Comparison of ENCODE assay signal across 8 mouse cellular contexts in the genomic region with DNA sequence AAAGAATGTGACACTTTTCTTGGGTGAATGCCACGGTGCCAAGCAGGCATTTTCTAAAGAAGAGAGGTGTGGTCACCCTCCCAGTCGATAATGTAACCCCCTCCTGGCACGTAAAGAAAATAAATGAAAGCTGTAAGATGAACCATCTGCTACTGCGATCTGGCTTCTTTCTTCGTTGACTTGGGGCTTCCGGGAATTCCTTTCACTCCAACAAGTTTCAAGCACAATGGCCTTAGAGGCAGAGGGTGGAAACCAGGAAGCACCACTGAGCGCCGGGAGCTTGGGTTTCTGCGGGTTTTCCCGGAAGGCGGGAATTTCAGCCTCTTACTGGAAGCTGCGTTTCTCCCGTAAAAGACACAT.
DNase-seq lines count a peak whose midpoint lies in the region; ATAC-seq and TF ChIP-seq lines count a peak whose summit lies in the region.

No protein-coding gene starts in this region.

- H3K36me3 ChIP-seq in forebrain, postnatal 0 days (ENCODE audit: insufficient read depth): no peaks in the 10 kb centered on the region
- H3K36me3 ChIP-seq in midbrain, embryonic 10.5 days: no peaks in the 10 kb centered on the region

- 4% methylated on average over 13 of the region's 13 CpGs for WGBS in forebrain, postnatal 0 days
- 14% methylated on average over 13 of the region's 13 CpGs for WGBS in midbrain, embryonic 10.5 days

- no peak for DNase-seq in gastrocnemius, adult 2 months
- DNase-seq in gastrocnemius, postnatal 14 days: no peak
- peak; percentile 51 for DNase-seq in forebrain, postnatal 0 days
- DNase-seq in kidney, postnatal 36 days: peak; percentile 17 to 35
- peak; percentile 40 for DNase-seq in midbrain, embryonic 10.5 days (ENCODE audit: low spot score)
- DNase-seq in left cerebral cortex, postnatal 25 days (ENCODE audit: low spot score in 2 of 2): no peak
- DNase-seq in adrenal gland, postnatal 25 days: no peak

- peaks cover 2% of the 10 kb centered on the region; the same call in 1 of the 2 replicates for H3K4me1 ChIP-seq in forebrain, postnatal 0 days (ENCODE audit: insufficient read depth)
- peaks cover 14% of the 10 kb centered on the region for H3K4me1 ChIP-seq in midbrain, embryonic 10.5 days

- intact Hi-C loops in gastrocnemius, adult 2 months (cut with DNase I): no loop called here
- intact Hi-C loops in gastrocnemius, postnatal 14 days (cut with DNase I; ENCODE audit: low total_unique reads): no loop called here
- intact Hi-C loops in left cerebral cortex, postnatal 25 days (cut with DNase I): no loop called here

- H3K27ac ChIP-seq in gastrocnemius, adult 2 months: no peak overlapping the region
- H3K27ac ChIP-seq in forebrain, postnatal 0 days (ENCODE audit: low read depth, low read length): no peak overlapping the region
- peak overlapping the region; percentile 59; the same call in 1 of the 2 replicates for H3K27ac ChIP-seq in midbrain, embryonic 10.5 days (replicated peaks)

- no peak for TF ChIP-seq CTCF in gastrocnemius, adult 2 months (IDR thresholded peaks at IDR 0.05)
- TF ChIP-seq CTCF in forebrain, postnatal 0 days (IDR thresholded peaks at IDR 0.05; ENCODE audit: low read depth): no peak

- peak; percentile 30; the same call in 1 of the 2 replicates for ATAC-seq in forebrain, postnatal 0 days
- ATAC-seq in inflammation-experienced regulatory T-cells, adult 6 months: no peak

- H3K9me3 ChIP-seq in forebrain, postnatal 0 days (ENCODE audit: low read length): no peaks in the 10 kb centered on the region
- H3K9me3 ChIP-seq in midbrain, embryonic 10.5 days (replicated peaks): no peaks in the 10 kb centered on the region

- H3K4me3 ChIP-seq in gastrocnemius, adult 2 months: peak overlapping the region; percentile 57
- peak overlapping the region; percentile 18; the same call in 1 of the 2 replicates for H3K4me3 ChIP-seq in forebrain, postnatal 0 days (ENCODE audit: low read depth, low read length)
- peak overlapping the region; percentile 30; the same call in 1 of the 2 replicates for H3K4me3 ChIP-seq in midbrain, embryonic 10.5 days

- H3K27me3 ChIP-seq in forebrain, postnatal 0 days (ENCODE audit: insufficient read depth, low read length): peaks cover 41% of the 10 kb centered on the region
- H3K27me3 ChIP-seq in midbrain, embryonic 10.5 days (ENCODE audit: low read depth, poor library complexity, severe bottlenecking): no peaks in the 10 kb centered on the region; the same call in 1 of the 2 replicates

- peak overlapping the region; percentile 28; the same call in 1 of the 2 replicates for H3K9ac ChIP-seq in forebrain, postnatal 0 days

- H3K4me2 ChIP-seq in forebrain, postnatal 0 days (ENCODE audit: low read depth): peak overlapping the region; percentile 40

Comparison
In these comparisons a context has a peak if more than half of its experiments do, and no peak if none do; other contexts are left out.
1. DNase-seq: peak in forebrain, postnatal 0 days (single experiment), kidney, postnatal 36 days (2 of 2) and midbrain, embryonic 10.5 days (single experiment); none in gastrocnemius, adult 2 months (single experiment), gastrocnemius, postnatal 14 days (single experiment), left cerebral cortex, postnatal 25 days (0 of 2) and adrenal gland, postnatal 25 days (single experiment).
2. Peak in every context shown above with its lines, with median percentiles within 50 percentile points of each other: H3K4me3 ChIP-seq.